Mouse (Mus musculus) heart, adult 11 months (tissue): ENCODE results near the gene Pbx4.

Experiments used
- DNase-seq: peaks from one replicate; pipeline ENCODE4 v3.0.0; 2022

The Pbx4 gene

GRCm38 (mm10) chr8:69809820-69810219, 22.5 kb upstream of the Pbx4 start:
- DNase-seq: peak; percentile 83

- DNase-seq: no peak
Measured at GRCm38 (mm10) chr8:69814881-69815280, 17.4 kb upstream of the Pbx4 start.

GRCm38 (mm10) chr8:69815396-69815795, 16.9 kb upstream of the Pbx4 start:
- DNase-seq: no peak

GRCm38 (mm10) chr8:69820466-69820865, 11.8 kb upstream of the Pbx4 start:
- DNase-seq: no peak

- DNase-seq: no peak
Measured at GRCm38 (mm10) chr8:69821971-69822385, 10.3 kb upstream of the Pbx4 start.

- peak; percentile 94 for DNase-seq
Measured at GRCm38 (mm10) chr8:69822386-69823191, 9.7 kb upstream of the Pbx4 start, which contains the start of gene Lpar2. Lpar2 (plus strand) TSS chr8:69822429.

GRCm38 (mm10) chr8:69826371-69826770, 5.9 kb upstream of the Pbx4 start:
- DNase-seq: no peak

GRCm38 (mm10) chr8:69837057-69837682, 4.9 kb downstream of the Pbx4 start:
- DNase-seq: no peak

- DNase-seq: no peak
Measured at GRCm38 (mm10) chr8:69847167-69848065, 15.1 kb downstream of the Pbx4 start.

GRCm38 (mm10) chr8:69848951-69849350, 16.7 kb downstream of the Pbx4 start:
- peak; percentile 97 for DNase-seq

GRCm38 (mm10) chr8:69849899-69850298, 17.6 kb downstream of the Pbx4 start:
- no peak for DNase-seq

GRCm38 (mm10) chr8:69850926-69851506, 18.7 kb downstream of the Pbx4 start:
- DNase-seq: no peak

GRCm38 (mm10) chr8:69853869-69854268, 21.6 kb downstream of the Pbx4 start:
- no peak for DNase-seq

GRCm38 (mm10) chr8:69860807-69861206, 28.5 kb downstream of the Pbx4 start:
- no peak for DNase-seq

GRCm38 (mm10) chr8:69861251-69861650, 29.0 kb downstream of the Pbx4 start:
- no peak for DNase-seq

GRCm38 (mm10) chr8:69863387-69864020, 31.2 kb downstream of the Pbx4 start:
- peak; percentile 89 for DNase-seq

GRCm38 (mm10) chr8:69864180-69864579, 31.9 kb downstream of the Pbx4 start:
- peak; percentile 77 for DNase-seq

GRCm38 (mm10) chr8:69867696-69868326, 35.5 kb downstream of the Pbx4 start:
- peak; percentile 87 for DNase-seq

GRCm38 (mm10) chr8:69870003-69870765, 37.9 kb downstream of the Pbx4 start:
- peak; percentile 87 for DNase-seq

- DNase-seq: peak; percentile 77
Measured at GRCm38 (mm10) chr8:69870907-69871306, 38.6 kb downstream of the Pbx4 start.

- no peak for DNase-seq
Measured at GRCm38 (mm10) chr8:69874155-69874554, 41.9 kb downstream of the Pbx4 start.
